Mouse (Mus musculus) left cerebral cortex, postnatal 36 days (tissue): Measurements from ENCODE around the gene Hist1h2bg. TPM values are rescaled to one million over a fixed set of nuclear protein-coding genes. Genes with fewer than 3 reads are reported as not detected.

ENCODE experiments used
- DNase-seq, 2 experiments: peaks; one replicate each; pipeline ENCODE4 v3.0.0; 2021 to 2022; ENCODE audit warnings: low spot score in 2 of 2, mixed read lengths in 1 of 2
- intact Hi-C: fragments of 180-260 bp; cut with DNase I; formaldehyde crosslinking; loops from one replicate; pipeline ENCODE4 v1.15.1; 2025
- total RNA-seq, 2 experiments: library from RNA; stranded (reverse); gene quantifications; 2 replicates each; pipeline ENCODE4 v1.2.3; 2021

The Hist1h2bg gene
- 10 to 100 TPM; 86.3 to 99.7 TPM for total RNA-seq

- peak; percentile 62 to 81 for DNase-seq
- intact Hi-C loops, result no loop called here
These were observed at the start of gene Hist1h2bg, which contains the start of gene Hist1h2ae for GRCm38 (mm10) chr13:23571022-23571503. Gene Hist1h2bg, plus strand, starts transcription at chr13:23571396. Gene Hist1h2ae, minus strand, starts transcription at chr13:23571220.

GRCm38 (mm10) chr13:23521703-23522102 is 49.5 kb upstream of the Hist1h2bg start:
- DNase-seq, result peak; percentile 72 to 79
- intact Hi-C loops, result no loop called here

DNA sequence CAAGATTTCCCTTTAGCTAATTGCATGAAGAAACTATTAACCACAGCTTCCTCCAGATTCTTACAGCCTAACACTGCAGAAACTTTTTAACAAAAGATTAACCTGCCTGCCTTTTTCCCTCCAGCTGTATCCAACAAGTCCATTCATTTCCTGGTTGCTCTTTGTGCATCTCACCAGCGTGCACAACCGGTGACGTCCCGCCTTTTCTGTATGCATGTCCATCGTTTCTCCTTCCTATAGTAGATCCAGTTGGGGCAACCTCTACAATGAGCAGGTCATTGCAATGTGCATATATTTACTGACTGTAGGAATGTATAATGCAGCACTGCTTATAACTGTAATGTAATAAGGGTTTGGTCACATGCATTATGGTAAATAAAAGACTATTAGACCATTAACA is 47.2 kb upstream of the Hist1h2bg start:
- DNase-seq, result no peak
- intact Hi-C loops, result no loop called here

- intact Hi-C loops, result no loop called here
- peak; percentile 58 to 64 for DNase-seq
These were observed 46.5 kb upstream of the Hist1h2bg start for GRCm38 (mm10) chr13:23524654-23525053.

DNA sequence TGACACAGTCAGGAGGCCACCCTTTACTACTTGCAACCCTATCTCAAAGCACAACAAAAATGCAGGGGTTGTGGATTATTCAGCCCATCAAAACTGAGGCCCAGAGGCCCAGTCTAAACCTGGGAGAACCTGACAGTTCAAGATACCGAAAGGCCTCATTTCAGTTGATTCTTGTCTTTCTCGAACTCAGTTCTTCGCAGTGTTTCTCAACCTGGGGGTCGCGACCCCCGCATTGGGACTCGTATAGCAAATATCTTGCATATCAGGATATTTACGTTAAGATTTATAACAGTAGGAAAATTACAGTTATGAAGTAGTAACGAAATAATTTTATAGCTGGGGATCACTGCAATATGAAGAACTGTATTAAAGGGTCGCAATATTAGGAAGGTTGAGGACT is 45.3 kb upstream of the Hist1h2bg start:
- intact Hi-C loops, result no loop called here
- DNase-seq, result no peak

- DNase-seq, result peak; percentile 89 to 93
- intact Hi-C loops, result no loop called here
These were observed 44.9 kb upstream of the Hist1h2bg start for GRCm38 (mm10) chr13:23526312-23526711.

DNA sequence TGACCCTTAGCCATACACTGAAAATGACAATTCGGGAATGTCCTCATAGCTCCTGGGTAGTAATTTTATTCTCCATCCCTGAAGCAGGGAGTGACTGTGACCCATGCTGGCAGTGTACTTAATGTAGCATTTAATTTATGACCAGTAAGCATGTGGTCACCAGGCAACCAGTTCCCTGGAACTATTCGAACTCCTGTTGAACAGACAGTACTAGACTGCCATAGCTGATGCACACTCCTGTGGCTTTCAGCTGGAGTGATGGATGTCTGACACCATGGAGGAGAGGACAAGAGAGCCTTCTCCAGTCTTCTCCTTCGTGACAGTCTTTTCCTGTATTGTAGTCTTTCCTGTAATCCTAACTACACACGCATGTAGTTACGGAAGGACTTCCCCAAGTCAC is 42.2 kb upstream of the Hist1h2bg start:
- intact Hi-C loops, result no loop called here
- DNase-seq, result no peak

DNA sequence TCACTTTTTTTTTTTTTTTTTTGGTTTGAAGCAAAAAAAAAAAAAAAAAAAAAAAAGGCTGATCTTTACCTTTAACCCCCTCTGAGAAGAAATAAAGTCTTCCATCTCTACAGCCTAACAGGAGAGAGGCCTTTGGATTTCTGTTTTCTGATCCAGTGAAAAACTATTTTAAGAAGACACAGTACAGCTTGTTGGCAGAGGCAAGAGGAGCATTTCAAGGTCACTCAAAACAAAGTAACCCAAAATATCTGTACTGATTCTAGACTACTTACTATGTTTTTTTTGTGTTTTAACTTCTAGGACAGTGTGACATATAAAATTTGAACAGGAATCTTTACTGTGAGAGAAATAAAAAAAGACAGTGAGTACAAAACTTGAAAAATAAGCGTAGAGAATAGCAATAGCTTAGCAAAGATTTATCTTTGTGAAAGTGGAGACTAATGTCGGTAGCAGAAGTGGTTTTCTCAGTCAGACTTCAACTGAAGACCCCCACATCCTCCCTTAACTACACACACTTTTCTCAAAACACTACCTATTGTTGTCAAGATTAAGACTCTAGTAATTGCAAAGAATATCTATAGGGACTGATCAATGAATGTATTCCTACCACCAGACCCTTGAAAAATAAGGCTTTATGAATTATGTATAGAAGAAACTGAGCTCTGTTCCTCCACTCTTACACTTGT is 41.6 kb upstream of the Hist1h2bg start:
- no peak for DNase-seq
- intact Hi-C loops, result loop anchor here (5.0 to 10.0 kb wide), 3 partner anchors 53 to 1815 kb away; partner anchors contain the start of genes Hist1h2ag, Hist1h2ai, Hist1h2bj and Hist1h2bl

GRCm38 (mm10) chr13:23530181-23530900 is 40.9 kb upstream of the Hist1h2bg start:
- intact Hi-C loops, result loop anchor here (5.0 to 10.0 kb wide), 3 partner anchors 52 to 1816 kb away; partner anchors contain the start of genes Hist1h2ag, Hist1h2ai, Hist1h2bj and Hist1h2bl
- peak; percentile 55 to 66 for DNase-seq

GRCm38 (mm10) chr13:23530901-23531875 is 40.0 kb upstream of the Hist1h2bg start, which contains the start of gene Hist1h4h:
Gene Hist1h4h, plus strand, starts transcription at chr13:23531050.
- peak; percentile 96 to 97 for DNase-seq
- intact Hi-C loops, result loop anchor here (5.0 to 10.0 kb wide), 3 partner anchors 51 to 1816 kb away; partner anchors contain the start of genes Hist1h2ag, Hist1h2ai, Hist1h2bj and Hist1h2bl

- DNase-seq, result no peak
- intact Hi-C loops, result loop anchor here (5.0 to 10.0 kb wide), 3 partner anchors 50 to 1818 kb away; partner anchors contain the start of genes Hist1h2ag, Hist1h2ai, Hist1h2bj and Hist1h2bl
These were observed 38.7 kb upstream of the Hist1h2bg start for GRCm38 (mm10) chr13:23532262-23533075.

DNA sequence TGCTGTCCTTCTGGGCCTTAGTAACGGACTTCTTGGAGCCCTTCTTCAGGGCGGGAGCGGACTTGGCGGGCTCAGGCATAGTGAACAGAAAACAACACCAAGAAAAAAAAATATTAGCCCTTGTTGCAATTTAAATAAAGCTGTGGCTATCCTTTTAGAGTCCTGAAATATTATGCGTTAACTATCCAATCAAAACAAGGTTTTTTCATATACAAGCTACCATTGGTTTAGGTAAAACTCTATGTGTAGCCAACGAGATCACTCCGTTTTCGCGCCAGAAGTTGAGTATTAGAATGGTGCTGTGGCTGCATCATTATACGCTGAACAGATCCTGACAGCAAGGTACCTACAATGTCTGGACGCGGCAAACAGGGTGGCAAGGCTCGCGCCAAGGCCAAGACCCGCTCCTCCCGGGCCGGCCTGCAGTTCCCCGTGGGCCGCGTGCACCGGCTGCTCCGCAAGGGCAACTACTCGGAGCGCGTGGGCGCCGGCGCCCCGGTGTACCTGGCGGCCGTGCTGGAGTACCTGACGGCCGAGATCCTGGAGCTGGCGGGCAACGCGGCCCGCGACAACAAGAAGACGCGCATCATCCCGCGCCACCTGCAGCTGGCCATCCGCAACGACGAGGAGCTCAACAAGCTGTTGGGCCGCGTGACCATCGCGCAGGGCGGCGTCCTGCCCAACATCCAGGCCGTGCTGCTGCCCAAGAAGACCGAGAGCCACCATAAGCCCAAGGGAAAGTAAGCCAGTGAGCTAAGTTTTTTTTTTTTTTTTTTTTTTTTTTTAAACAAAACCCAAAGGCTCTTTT is 37.4 kb upstream of the Hist1h2bg start, which contains the start of gene Hist1h2af:
TSS of gene Hist1h2af (plus strand) at position 347 of the 808 bp plus-strand sequence.
- intact Hi-C loops, result loop anchor here (5.0 to 10.0 kb wide), 3 partner anchors 49 to 1819 kb away; partner anchors contain the start of genes Hist1h2ag, Hist1h2ai, Hist1h2bj and Hist1h2bl
- DNase-seq, result peak; percentile 67 to 73

DNA sequence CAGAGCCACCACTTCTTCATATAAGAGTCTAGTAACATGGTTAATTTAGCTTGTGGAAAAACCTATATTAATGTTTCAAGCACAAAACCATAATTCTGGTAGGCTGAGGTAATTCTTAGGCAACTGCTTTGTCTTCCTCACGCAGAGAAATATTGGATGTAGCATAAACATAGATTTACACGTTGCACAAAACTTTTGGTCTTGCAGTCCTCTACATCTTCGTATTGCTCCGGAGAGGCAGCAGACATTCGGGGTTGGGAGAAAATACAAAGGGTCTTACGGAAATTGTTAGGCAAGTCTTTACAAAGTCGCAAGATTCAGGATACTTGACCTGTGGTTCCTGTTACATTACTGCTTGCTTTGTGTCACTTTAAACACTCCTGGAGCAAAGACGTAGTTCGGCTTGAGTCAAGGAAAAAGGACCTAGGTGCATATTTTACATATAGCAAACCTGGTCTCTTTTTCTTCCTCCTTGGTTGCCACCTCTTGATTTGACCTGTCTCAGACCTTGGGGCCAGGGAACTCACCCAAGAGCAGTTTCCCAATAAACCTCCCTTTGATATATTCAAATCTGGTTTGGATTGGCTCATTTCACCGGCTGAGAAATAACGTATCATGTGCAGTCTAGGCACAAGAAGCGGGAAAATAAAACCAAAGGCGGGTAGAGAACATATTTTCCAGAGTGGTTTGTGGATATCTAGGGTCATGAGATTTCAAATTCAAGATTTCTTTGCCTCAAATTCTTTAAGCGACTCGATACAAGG is 36.6 kb upstream of the Hist1h2bg start:
- intact Hi-C loops, result loop anchor here (5.0 to 10.0 kb wide), 3 partner anchors 48 to 1820 kb away; partner anchors contain the start of genes Hist1h2ag, Hist1h2ai, Hist1h2bj and Hist1h2bl
- no peak for DNase-seq

DNA sequence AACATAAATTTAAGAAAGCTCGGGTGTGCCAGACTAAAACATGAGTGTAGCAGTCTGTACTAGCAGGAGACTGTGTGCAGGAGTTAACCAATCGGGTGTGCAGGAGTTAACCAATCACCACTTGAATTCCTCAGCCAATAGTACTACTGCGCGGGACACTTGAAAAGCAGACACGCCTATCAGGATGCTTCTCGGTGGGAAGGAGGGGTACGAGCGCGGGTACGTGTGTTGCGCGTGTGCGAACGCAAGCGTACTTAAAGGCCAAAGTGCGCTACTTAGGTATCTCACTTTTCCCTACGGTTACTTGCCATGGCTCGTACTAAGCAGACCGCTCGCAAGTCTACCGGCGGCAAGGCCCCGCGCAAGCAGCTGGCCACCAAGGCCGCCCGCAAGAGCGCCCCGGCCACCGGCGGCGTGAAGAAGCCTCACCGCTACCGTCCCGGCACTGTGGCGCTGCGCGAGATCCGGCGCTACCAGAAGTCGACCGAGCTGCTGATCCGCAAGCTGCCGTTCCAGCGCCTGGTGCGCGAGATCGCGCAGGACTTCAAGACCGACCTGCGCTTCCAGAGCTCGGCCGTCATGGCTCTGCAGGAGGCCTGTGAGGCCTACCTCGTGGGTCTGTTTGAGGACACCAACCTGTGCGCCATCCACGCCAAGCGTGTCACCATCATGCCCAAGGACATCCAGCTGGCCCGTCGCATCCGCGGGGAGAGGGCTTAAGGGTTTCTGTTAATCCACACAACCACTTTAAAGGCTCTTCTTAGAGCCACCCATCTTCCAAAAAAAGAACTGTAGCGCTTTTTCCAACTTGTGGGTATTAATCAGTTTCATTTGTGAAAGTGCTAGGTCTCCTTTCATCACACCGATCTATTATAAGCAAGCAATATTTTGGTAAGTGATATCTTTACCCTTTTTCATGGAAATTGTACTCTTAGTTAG is 35.8 kb upstream of the Hist1h2bg start, which contains the start of gene Hist1h3g:
TSS of gene Hist1h3g (plus strand) at position 286 of the 939 bp plus-strand sequence.
- peak; percentile 86 to 89 for DNase-seq
- intact Hi-C loops, result loop anchor here (10.0 kb wide), 1 partner anchor 1821 kb away; the partner anchor contains the start of genes Hist1h2ai, Hist1h2bl and Hist1h3h
